Mouse (Mus musculus) hindbrain, embryonic 14.5 days (tissue): ENCODE measurements around the gene Defb3. TPM values are rescaled to one million over a fixed set of nuclear protein-coding genes. Genes with fewer than 3 reads are reported as not detected.
A peak's percentile ranks its signal among the peaks of the same experiment; 100 is the strongest.
"Not testable (repeated sequence)": the region's sequence is repeated elsewhere in the genome, so short reads cannot be mapped to it uniquely, and the experiment has no call there.

ENCODE experiments used
- ATAC-seq: fragments of 200-750 bp; cut with Nextera tagmentation; 2 replicates; pipeline ENCODE4 v1.8.0; 2017; ENCODE audit warnings: moderate number of reproducible peaks, mild to moderate bottlenecking, moderate TSS enrichment, moderate library complexity; ENCODE audit not compliant: low FRiP score
- DNase-seq: peaks from one replicate; pipeline ENCODE4 v3.0.0-alpha.2; 2015; ENCODE audit warnings: low spot score
- H3K27ac ChIP-seq: fragments of 300-500 bp; sonication (generic); 2 replicates; pipeline ENCODE4 v1.5.1; 2014; ENCODE audit warnings: mild to moderate bottlenecking, moderate library complexity
- H3K27me3 ChIP-seq: fragments of 300-500 bp; sonication (generic); 2 replicates; pipeline ENCODE4 v1.6.1; 2014; ENCODE audit warnings: mild to moderate bottlenecking, low read length, mixed read lengths; ENCODE audit not compliant: control insufficient read depth, insufficient read depth
- H3K36me3 ChIP-seq: fragments of 300-500 bp; sonication (generic); replicated peaks from 2 replicates; pipeline ENCODE4 v1.6.1; 2014; ENCODE audit not compliant: control insufficient read depth, insufficient read depth
- H3K4me1 ChIP-seq: fragments of 300-500 bp; sonication (generic); replicated peaks from 2 replicates; pipeline ENCODE4 v1.6.1; 2014; ENCODE audit warnings: antibody characterized with exemption, low read length, mixed read lengths; ENCODE audit not compliant: control insufficient read depth, insufficient read depth
- H3K4me2 ChIP-seq: fragments of 300-500 bp; sonication (generic); replicated peaks from 2 replicates; pipeline ENCODE4 v1.6.1; 2014; ENCODE audit warnings: mild to moderate bottlenecking, moderate library complexity
- H3K4me3 ChIP-seq: fragments of 300-500 bp; sonication (generic); replicated peaks from 2 replicates; pipeline ENCODE4 v1.5.1; 2014; ENCODE audit warnings: mild to moderate bottlenecking, low read length
- H3K9ac ChIP-seq: fragments of 300-500 bp; sonication (generic); 2 replicates; pipeline ENCODE4 v1.6.1; 2014
- H3K9me3 ChIP-seq: fragments of 300-500 bp; sonication (generic); 2 replicates; pipeline ENCODE4 v1.6.1; 2016; ENCODE audit warnings: low read length; ENCODE audit not compliant: control insufficient read depth
- WGBS: fragments of 180-500 bp; shearing (Covaris S2); extraction: QIAGEN DNeasy Blood & Tissue Kit; methylation state at CpG from one replicate; pipeline ENCODE4 v1.1.7; 2014; 5-methylcytosine and 5-hydroxymethylcytosine counted together
- polyA plus RNA-seq: library from polyadenylated mRNA; unstranded; fragments of >200 nt; fragmentation: Nextera tagmentation; extraction: Ambion mirVana; gene quantifications from 2 replicates; pipeline ENCODE4 v1.2.1, GENCODE M21; 2014

Gene Defb3
- polyA plus RNA-seq = not detected in 2 replicates

DNA sequence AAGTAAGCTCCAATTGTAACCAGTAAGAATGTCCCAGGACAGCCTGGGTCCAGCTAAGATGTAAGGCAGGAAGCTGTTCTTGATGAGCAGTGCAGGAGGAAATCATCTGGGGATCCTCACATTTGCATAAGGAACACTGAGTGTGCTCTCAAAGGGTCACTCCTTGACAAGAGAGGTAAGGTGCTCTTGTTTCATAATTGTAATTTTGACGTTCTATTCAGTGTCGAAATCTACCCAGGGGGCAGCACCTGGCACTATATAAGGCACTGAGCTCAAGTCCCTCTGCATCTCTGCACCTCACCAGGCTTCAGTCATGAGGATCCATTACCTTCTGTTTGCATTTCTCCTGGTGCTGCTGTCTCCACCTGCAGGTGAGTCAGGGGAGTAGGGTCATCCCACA, at the start of gene Defb3:
Gene Defb3, plus strand, starts transcription at position 301 of the 400 bp plus-strand sequence.
- DNase-seq, H3K27ac ChIP-seq, H3K4me3 ChIP-seq, H3K4me1 ChIP-seq, H3K4me2 ChIP-seq, H3K9me3 ChIP-seq, ATAC-seq, H3K36me3 ChIP-seq, H3K27me3 ChIP-seq, H3K9ac ChIP-seq: not testable (repeated sequence)
- 33% methylated on average over 2 of the region's 2 CpGs for WGBS

DNA sequence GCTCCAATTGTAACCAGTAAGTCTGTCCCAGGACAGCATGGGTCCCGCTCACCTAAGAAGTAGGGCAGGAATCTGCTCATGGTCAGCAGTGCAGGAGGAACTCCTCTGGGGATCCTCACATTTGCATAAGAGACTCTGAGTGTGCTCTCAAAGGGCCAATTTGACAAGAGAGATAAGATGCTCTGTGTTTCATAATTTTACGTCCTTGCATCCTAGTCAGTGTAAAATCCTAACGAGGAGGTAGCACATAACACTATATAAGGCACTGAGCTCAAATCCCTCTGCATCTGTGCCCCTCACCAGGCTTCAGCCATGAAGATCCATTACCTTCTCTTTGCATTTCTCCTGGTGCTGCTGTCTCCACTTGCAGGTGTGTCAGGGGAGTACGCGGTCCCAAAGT, 45.9 kb upstream of the Defb3 start, which contains the start of gene Defb5:
Gene Defb5, plus strand, starts transcription at position 301 of the 400 bp plus-strand sequence.
- Histone ChIP-seq H3K27me3 (no peaks in the 10 kb centered on the region), H3K9me3 (no peaks in the 10 kb centered on the region), H3K4me3 (no peak within 1 kb of the TSS), H3K9ac (no peak within 1 kb of the TSS), H3K27ac (no peak within 1 kb of the TSS), H3K4me1 (no peaks in the 10 kb centered on the region), H3K36me3 (no peaks in the 10 kb centered on the region), H3K4me2 (no peak within 1 kb of the TSS)
- 93% methylated on average over 5 of the region's 5 CpGs for WGBS
- no peak for DNase-seq
- ATAC-seq = no peak

DNA sequence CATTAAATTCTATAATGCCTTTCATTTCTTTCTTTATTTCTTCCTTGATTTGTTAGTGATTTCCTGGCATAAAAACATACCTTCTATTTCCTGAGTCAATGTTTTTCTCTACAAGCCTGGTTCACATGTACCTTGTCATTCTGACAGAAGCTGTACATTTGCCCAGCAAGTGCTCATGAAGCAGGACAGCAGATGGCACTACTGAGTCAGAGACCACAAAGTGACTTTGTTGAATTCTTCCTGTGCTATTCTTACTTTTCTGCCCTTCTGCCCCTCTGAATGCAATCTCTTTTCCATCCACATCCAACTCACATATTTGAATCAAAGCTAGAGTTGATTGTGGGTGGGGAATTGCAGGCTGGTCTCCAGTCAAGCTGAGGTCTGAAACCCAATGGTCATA, 35.0 kb upstream of the Defb3 start:
- H3K4me2 ChIP-seq = no peak overlapping the region
- H3K36me3 ChIP-seq = no peaks in the 10 kb centered on the region
- no peak overlapping the region for H3K9ac ChIP-seq
- no peaks in the 10 kb centered on the region for H3K27me3 ChIP-seq
- H3K9me3 ChIP-seq = no peaks in the 10 kb centered on the region
- H3K27ac ChIP-seq = no peak overlapping the region
- DNase-seq = no peak
- no peaks in the 10 kb centered on the region for H3K4me1 ChIP-seq
- H3K4me3 ChIP-seq = no peak overlapping the region
- ATAC-seq = no peak

DNA sequence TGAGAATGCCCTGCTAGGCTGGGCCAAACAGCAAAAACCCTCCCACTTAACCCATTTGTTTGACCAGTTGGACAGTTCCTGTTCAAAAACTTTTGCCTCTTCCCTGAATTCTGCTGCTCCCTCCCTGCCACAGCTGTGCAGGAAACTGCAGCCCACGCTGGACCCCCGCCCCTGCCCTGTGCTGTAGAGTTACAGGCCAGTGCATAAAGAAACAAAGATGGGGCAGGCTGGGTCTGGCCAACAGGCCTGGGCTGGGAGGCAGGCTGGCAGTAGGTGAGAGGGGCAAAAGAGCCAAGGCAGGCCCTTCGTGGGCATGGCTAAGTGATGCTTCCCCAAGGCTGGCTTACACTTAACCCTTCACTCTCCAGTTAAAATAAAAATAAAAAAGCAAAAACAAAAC, 33.5 kb upstream of the Defb3 start:
- no peaks in the 10 kb centered on the region for H3K9me3 ChIP-seq
- no peak overlapping the region for H3K4me3 ChIP-seq
- DNase-seq (no peak), ATAC-seq (no peak)
- WGBS = 47% methylated on average over 3 of the region's 3 CpGs
- no peaks in the 10 kb centered on the region for H3K4me1 ChIP-seq
- H3K4me2 ChIP-seq = no peak overlapping the region
- H3K27ac ChIP-seq = no peak overlapping the region
- no peak overlapping the region for H3K9ac ChIP-seq
- H3K36me3 ChIP-seq = no peaks in the 10 kb centered on the region
- no peaks in the 10 kb centered on the region for H3K27me3 ChIP-seq

DNA sequence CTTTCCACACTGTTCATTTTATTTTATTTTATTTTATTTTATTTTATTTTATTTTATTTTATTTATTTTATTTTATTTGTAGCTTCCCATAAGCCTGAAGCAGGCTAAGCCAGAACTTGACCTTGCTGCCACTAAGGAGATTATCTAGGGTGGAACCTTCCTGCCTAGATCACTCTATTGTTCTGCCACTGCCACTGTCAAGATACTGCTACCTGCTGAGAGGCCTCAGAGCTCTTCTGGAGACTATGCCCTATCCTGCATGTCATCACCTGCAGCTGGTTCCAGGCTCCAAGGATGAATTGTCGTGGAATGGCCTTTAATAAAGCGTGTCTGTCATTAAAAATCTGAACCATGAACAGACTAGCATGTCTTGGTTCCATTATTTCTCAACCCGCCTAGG, 5.2 kb downstream of the Defb3 start:
- not testable (repeated sequence) for H3K4me3 ChIP-seq, H3K27ac ChIP-seq, H3K9me3 ChIP-seq, H3K27me3 ChIP-seq, H3K9ac ChIP-seq, H3K36me3 ChIP-seq, DNase-seq, ATAC-seq, H3K4me2 ChIP-seq, H3K4me1 ChIP-seq
- 62% methylated on average over 3 of the region's 3 CpGs for WGBS

DNA sequence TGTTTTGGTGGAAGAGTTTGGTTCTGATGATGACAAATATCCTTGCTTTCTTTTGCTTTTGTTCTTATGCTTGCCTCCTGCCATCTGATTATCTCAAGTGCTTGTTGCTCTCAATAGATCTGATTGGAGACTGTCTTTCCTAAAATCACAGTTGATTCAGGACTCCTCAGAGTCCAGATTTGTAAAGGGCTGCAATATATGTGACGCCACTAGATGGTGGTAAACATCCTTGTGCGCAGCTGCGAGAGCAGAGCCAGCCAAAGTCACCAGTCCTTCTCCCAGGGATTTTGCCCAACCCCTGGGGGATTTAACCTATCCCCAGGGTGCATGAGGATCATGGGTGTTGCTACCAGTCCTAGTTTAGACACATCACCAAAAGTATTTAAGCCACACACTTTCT, 38.7 kb downstream of the Defb3 start:
- Histone ChIP-seq H3K27me3 (no peaks in the 10 kb centered on the region), H3K4me2 (no peak overlapping the region), H3K36me3 (no peaks in the 10 kb centered on the region), H3K9me3 (peaks cover 4% of the 10 kb centered on the region; the same call in 1 of the 2 replicates), H3K4me1 (no peaks in the 10 kb centered on the region), H3K27ac (no peak overlapping the region), H3K9ac (no peak overlapping the region), H3K4me3 (no peak overlapping the region)
- DNase-seq = peak; percentile 28
- ATAC-seq = no peak
- WGBS = 14% methylated on average over 3 of the region's 3 CpGs

Other genes with a start within 250 kb of the Defb3 start
- gene Defb39, start 228.6 kb upstream of the Defb3 start, polyA plus RNA-seq = not detected in 2 replicates
- not detected in 2 replicates for gene Defb12, start 178.5 kb upstream of the Defb3 start, polyA plus RNA-seq
- gene Defb34, start 169.6 kb upstream of the Defb3 start, polyA plus RNA-seq = not detected in 2 replicates
- gene Gm45826, start 152.6 kb upstream of the Defb3 start, polyA plus RNA-seq = not detected in 2 replicates
- not detected in 2 replicates for gene Defb14, start 99.0 kb upstream of the Defb3 start, polyA plus RNA-seq
- gene Defb4, start 94.7 kb upstream of the Defb3 start, polyA plus RNA-seq = not detected in 2 replicates
- not detected in 2 replicates for gene Defb6, start 67.9 kb upstream of the Defb3 start, polyA plus RNA-seq
- gene Defb46, start 53.4 kb upstream of the Defb3 start, polyA plus RNA-seq = not detected in 2 replicates
- gene Defb5, start 45.8 kb upstream of the Defb3 start, polyA plus RNA-seq = not detected in 2 replicates
- gene Defb8, start 154.2 kb downstream of the Defb3 start, polyA plus RNA-seq = not detected in 2 replicates
- gene Defb7, start 201.7 kb downstream of the Defb3 start, polyA plus RNA-seq = not detected in 2 replicates